Mouse (Mus musculus): ENCODE data around the gene Tagln2. TPM values are rescaled to one million over a fixed set of nuclear protein-coding genes. Genes with fewer than 3 reads are reported as not detected.

Gene Tagln2
- polyA plus RNA-seq, 1 experiment: 321 TPM

GRCm38 (mm10) chr1:172486651-172487050 is 13.2 kb upstream of the Tagln2 start:
- no peak for TF ChIP-seq CTCF (IDR thresholded peaks at IDR 0.05; ENCODE audit: low read depth, low read length)
- TF ChIP-seq POLR2A (IDR thresholded peaks at IDR 0.05; ENCODE audit: borderline replicate concordance, low read depth, low read length): no peak
- H3K4me1 ChIP-seq (ENCODE audit: control insufficient read depth, insufficient read depth, low read length): peaks cover 4% of the 10 kb centered on the region
- H3K27ac ChIP-seq (ENCODE audit: insufficient read depth, low read depth, low read length): no peak overlapping the region
- no peak overlapping the region for H3K4me3 ChIP-seq (ENCODE audit: insufficient read depth, low read length)

GRCm38 (mm10) chr1:172487859-172488258 is 12.0 kb upstream of the Tagln2 start:
- no peak overlapping the region for H3K4me3 ChIP-seq (ENCODE audit: insufficient read depth, low read length)
- H3K4me1 ChIP-seq (ENCODE audit: control insufficient read depth, insufficient read depth, low read length): peaks cover 3% of the 10 kb centered on the region
- no peak for TF ChIP-seq CTCF (IDR thresholded peaks at IDR 0.05; ENCODE audit: low read depth, low read length)
- TF ChIP-seq POLR2A (IDR thresholded peaks at IDR 0.05; ENCODE audit: borderline replicate concordance, low read depth, low read length): no peak
- no peak overlapping the region for H3K27ac ChIP-seq (ENCODE audit: insufficient read depth, low read depth, low read length)

GRCm38 (mm10) chr1:172488831-172489230 is 11.0 kb upstream of the Tagln2 start:
- H3K27ac ChIP-seq (ENCODE audit: insufficient read depth, low read depth, low read length): no peak overlapping the region
- TF ChIP-seq POLR2A (IDR thresholded peaks at IDR 0.05; ENCODE audit: borderline replicate concordance, low read depth, low read length) (no peak), CTCF (IDR thresholded peaks at IDR 0.05; ENCODE audit: low read depth, low read length) (no peak)
- no peak overlapping the region for H3K4me3 ChIP-seq (ENCODE audit: insufficient read depth, low read length)
- H3K4me1 ChIP-seq (ENCODE audit: control insufficient read depth, insufficient read depth, low read length): peaks cover 3% of the 10 kb centered on the region

GRCm38 (mm10) chr1:172489585-172490250 is 10.1 kb upstream of the Tagln2 start:
- no peak overlapping the region for H3K27ac ChIP-seq (ENCODE audit: insufficient read depth, low read depth, low read length)
- peaks cover 3% of the 10 kb centered on the region for H3K4me1 ChIP-seq (ENCODE audit: control insufficient read depth, insufficient read depth, low read length)
- no peak overlapping the region for H3K4me3 ChIP-seq (ENCODE audit: insufficient read depth, low read length)
- TF ChIP-seq POLR2A (IDR thresholded peaks at IDR 0.05; ENCODE audit: borderline replicate concordance, low read depth, low read length) (no peak), CTCF (IDR thresholded peaks at IDR 0.05; ENCODE audit: low read depth, low read length) (no peak)

GRCm38 (mm10) chr1:172490261-172490661 is 9.6 kb upstream of the Tagln2 start:
- H3K4me3 ChIP-seq (ENCODE audit: insufficient read depth, low read length): no peak overlapping the region
- TF ChIP-seq POLR2A (IDR thresholded peaks at IDR 0.05; ENCODE audit: borderline replicate concordance, low read depth, low read length): no peak
- TF ChIP-seq CTCF (IDR thresholded peaks at IDR 0.05; ENCODE audit: low read depth, low read length): peak; percentile 94
- H3K4me1 ChIP-seq (ENCODE audit: control insufficient read depth, insufficient read depth, low read length): peaks cover 3% of the 10 kb centered on the region
- no peak overlapping the region for H3K27ac ChIP-seq (ENCODE audit: insufficient read depth, low read depth, low read length)

GRCm38 (mm10) chr1:172492047-172492446 is 7.8 kb upstream of the Tagln2 start:
- H3K4me1 ChIP-seq (ENCODE audit: control insufficient read depth, insufficient read depth, low read length): peaks cover 3% of the 10 kb centered on the region
- H3K4me3 ChIP-seq (ENCODE audit: insufficient read depth, low read length): no peak overlapping the region
- TF ChIP-seq CTCF (IDR thresholded peaks at IDR 0.05; ENCODE audit: low read depth, low read length) (no peak), POLR2A (IDR thresholded peaks at IDR 0.05; ENCODE audit: borderline replicate concordance, low read depth, low read length) (no peak)
- H3K27ac ChIP-seq (ENCODE audit: insufficient read depth, low read depth, low read length): no peak overlapping the region

- peaks cover 3% of the 10 kb centered on the region for H3K4me1 ChIP-seq (ENCODE audit: control insufficient read depth, insufficient read depth, low read length)
- H3K27ac ChIP-seq (ENCODE audit: insufficient read depth, low read depth, low read length): no peak overlapping the region
- TF ChIP-seq CTCF (IDR thresholded peaks at IDR 0.05; ENCODE audit: low read depth, low read length): no peak
- TF ChIP-seq POLR2A (IDR thresholded peaks at IDR 0.05; ENCODE audit: borderline replicate concordance, low read depth, low read length): no peak
- H3K4me3 ChIP-seq (ENCODE audit: insufficient read depth, low read length): no peak overlapping the region
Measured at GRCm38 (mm10) chr1:172493516-172493915, 6.3 kb upstream of the Tagln2 start.

GRCm38 (mm10) chr1:172496030-172496429 is 3.8 kb upstream of the Tagln2 start:
- no peak overlapping the region for H3K27ac ChIP-seq (ENCODE audit: insufficient read depth, low read depth, low read length)
- 0 out of 2 replicates have a peak, but pooled peaks cover 2% of the 10 kb centered on the region for H3K4me1 ChIP-seq (ENCODE audit: control insufficient read depth, insufficient read depth, low read length)
- TF ChIP-seq POLR2A (IDR thresholded peaks at IDR 0.05; ENCODE audit: borderline replicate concordance, low read depth, low read length): no peak
- no peak for TF ChIP-seq CTCF (IDR thresholded peaks at IDR 0.05; ENCODE audit: low read depth, low read length)
- H3K4me3 ChIP-seq (ENCODE audit: insufficient read depth, low read length): no peak overlapping the region

GRCm38 (mm10) chr1:172497428-172497827 is 2.4 kb upstream of the Tagln2 start:
- Histone ChIP-seq H3K4me3 (ENCODE audit: insufficient read depth, low read length) (no peak overlapping the region), H3K27ac (ENCODE audit: insufficient read depth, low read depth, low read length) (no peak overlapping the region), H3K4me1 (ENCODE audit: control insufficient read depth, insufficient read depth, low read length) (peaks cover 7% of the 10 kb centered on the region)
- no peak for TF ChIP-seq CTCF (IDR thresholded peaks at IDR 0.05; ENCODE audit: low read depth, low read length)
- TF ChIP-seq POLR2A (IDR thresholded peaks at IDR 0.05; ENCODE audit: borderline replicate concordance, low read depth, low read length): no peak

- H3K4me3 ChIP-seq (ENCODE audit: insufficient read depth, low read length): peak overlapping the region; percentile 77
- peaks cover 18% of the 10 kb centered on the region for H3K4me1 ChIP-seq (ENCODE audit: control insufficient read depth, insufficient read depth, low read length)
- peak overlapping the region; percentile 88 for H3K27ac ChIP-seq (ENCODE audit: insufficient read depth, low read depth, low read length)
- TF ChIP-seq CTCF (IDR thresholded peaks at IDR 0.05; ENCODE audit: low read depth, low read length): no peak
- TF ChIP-seq POLR2A (IDR thresholded peaks at IDR 0.05; ENCODE audit: borderline replicate concordance, low read depth, low read length): no peak
Measured at GRCm38 (mm10) chr1:172500451-172501370, 864 bp downstream of the Tagln2 start.

Measured in bone marrow macrophage, adult 2 months (primary cell).